Mouse (Mus musculus) cerebellum, postnatal 25 days (tissue): ENCODE data around the gene Triobp.
"Not testable (repeated sequence)": the region's sequence is repeated elsewhere in the genome, so short reads cannot be mapped to it uniquely, and the experiment has no call there.

Experiments
- DNase-seq, 2 experiments: peaks; one replicate each; pipeline ENCODE4 v3.0.0; 2021; ENCODE audit warnings: mixed read lengths in 2 of 2

The Triobp gene

GRCm38 (mm10) chr15:79002036-79002435 lies 54.5 kb downstream of the Triobp start:
- DNase-seq, result peak; percentile 68 to 75

DNA sequence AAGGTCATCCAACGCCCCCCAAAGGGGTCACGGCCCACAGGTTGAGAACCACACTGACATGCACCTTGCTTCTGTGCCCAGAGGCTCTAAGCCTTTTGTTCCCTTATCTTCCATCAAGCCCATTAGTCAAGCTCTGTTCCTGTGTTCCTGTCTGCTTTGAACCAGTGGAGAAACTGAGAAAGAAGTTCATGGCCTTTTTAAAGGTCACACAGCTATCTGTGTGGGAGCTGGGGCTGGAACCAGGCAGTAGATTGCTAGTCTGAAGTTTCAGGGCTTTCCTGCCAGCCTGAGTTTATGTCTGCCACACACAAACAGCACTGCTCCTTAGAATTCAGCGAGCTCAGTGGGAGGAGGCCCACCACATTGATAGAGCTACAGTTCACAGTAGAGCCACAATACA lies 55.6 kb downstream of the Triobp start:
- DNase-seq, result no peak

- DNase-seq, result no peak
Measured at GRCm38 (mm10) chr15:79005581-79005980, 58.1 kb downstream of the Triobp start.

GRCm38 (mm10) chr15:79006638-79007037 lies 59.1 kb downstream of the Triobp start:
- peak; percentile 45 to 61 for DNase-seq

- DNase-seq, result no peak
Measured at GRCm38 (mm10) chr15:79007059-79007458, 59.5 kb downstream of the Triobp start.

- not testable (repeated sequence) for DNase-seq
Measured at GRCm38 (mm10) chr15:79007836-79008235, 60.3 kb downstream of the Triobp start.

GRCm38 (mm10) chr15:79009734-79010133 lies 62.2 kb downstream of the Triobp start:
- no peak for DNase-seq

DNA sequence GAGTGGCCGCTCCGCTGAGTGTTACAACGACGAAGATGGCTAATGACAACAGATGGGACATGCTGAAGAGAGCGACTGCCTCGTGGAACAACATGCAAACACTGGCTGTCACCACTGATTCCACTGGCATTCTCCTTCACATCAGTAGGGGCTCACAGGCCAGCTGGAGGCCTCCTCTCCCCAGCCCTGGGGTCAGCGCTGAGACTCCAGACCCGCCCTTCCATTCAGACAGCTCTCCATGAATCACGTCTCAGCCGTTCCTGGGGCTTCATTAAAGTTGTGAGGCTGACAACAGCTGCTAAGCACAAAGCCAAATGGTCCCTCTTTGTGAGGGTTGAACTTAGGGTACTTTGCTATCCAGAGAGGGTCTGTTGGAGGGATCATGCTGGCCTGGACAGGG lies 64.0 kb downstream of the Triobp start:
- no peak for DNase-seq

DNA sequence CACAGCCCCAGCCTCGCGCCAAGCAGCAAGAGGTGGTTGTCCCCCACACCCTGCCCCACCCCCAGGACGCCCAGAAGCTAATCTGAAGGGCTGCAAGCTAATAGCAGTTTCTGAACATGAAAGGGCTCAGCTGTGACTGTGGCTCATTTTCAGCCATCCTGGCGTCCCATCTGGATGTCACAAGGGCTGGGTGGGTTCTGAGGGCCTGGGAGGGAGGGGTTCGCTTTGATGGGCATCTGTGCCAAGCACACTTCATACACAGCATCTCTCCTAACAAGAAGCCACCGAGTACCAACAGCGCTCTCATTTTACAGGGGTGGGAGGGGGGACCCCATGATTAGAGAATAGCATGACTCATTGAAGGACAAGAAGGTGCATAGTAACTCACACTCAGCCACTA lies 65.9 kb downstream of the Triobp start:
- no peak for DNase-seq

GRCm38 (mm10) chr15:79018191-79018590 lies 70.7 kb downstream of the Triobp start:
- no peak for DNase-seq

DNA sequence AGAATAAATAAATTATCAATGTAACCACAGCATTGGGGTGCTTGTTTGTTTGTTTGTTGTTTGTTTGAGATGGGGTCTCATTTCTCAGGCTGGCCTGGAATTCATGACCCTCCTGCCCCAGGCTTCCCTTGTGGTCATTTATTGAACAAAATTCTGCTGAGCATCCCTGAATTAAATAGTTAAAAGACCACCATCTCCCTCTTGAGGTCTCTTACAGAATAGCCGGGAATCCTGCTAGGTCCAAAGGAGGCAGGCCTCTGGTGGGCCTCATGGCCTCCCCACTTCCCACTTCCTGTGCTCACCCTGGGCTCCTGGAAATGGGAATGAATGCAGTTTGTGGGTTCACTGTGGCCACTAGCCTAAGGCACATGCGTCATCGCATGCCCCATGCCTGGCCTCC lies 71.4 kb downstream of the Triobp start:
- no peak for DNase-seq

GRCm38 (mm10) chr15:79022671-79023230 lies 75.2 kb downstream of the Triobp start:
- peak in 1 of 2 experiments; percentile 18 for DNase-seq

DNA sequence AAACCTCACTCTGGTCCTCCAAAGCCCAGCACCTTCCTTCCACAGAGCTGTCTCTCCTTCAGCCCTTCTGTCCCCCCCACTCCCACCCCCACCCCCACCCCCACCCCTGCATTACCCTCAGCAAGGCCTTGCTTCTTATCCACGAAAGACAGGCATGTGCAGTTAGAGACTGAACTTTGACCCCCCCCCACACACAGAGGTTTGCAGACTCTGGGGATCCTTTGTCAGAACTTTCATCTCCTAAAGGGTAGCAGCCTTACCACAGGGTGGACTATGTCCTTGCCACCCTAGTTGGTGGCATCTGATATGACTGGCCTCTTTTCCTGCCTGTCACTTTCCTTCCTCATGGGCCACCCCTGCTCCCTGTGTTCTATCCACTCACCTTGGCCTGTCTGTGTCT lies 75.8 kb downstream of the Triobp start:
- no peak for DNase-seq

DNA sequence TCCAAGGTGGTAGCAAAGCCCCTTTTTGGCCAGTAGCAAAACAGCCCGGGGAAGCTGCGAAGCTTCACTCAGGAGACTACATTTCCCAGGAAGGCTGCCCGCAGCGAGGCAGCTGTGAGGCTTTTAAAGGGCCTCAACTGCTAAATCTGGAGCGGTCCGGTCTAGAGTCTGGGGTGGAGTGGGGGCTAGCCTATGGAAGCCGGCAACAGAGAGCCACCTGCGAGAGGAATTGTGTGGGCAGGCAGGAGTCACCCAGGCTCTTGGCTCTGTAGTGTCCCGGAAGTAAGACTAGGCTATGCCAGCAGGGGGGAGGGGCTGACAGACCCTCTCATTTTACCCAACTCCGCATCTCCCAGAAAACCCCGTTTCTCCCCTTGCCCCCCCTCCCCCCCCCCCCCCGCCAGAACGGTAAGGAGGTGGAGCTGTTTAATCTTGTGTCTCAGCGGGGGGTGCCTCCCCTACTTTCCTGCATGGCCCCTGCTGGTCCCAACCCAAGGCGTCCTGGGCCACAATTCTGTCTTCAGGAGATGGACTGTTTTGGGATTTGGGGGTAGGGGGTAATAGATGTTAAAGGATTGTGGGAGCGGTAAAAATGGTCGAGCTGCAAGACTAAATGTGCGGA lies 78.3 kb downstream of the Triobp start:
- DNase-seq, result peak; percentile 39 to 56

DNA sequence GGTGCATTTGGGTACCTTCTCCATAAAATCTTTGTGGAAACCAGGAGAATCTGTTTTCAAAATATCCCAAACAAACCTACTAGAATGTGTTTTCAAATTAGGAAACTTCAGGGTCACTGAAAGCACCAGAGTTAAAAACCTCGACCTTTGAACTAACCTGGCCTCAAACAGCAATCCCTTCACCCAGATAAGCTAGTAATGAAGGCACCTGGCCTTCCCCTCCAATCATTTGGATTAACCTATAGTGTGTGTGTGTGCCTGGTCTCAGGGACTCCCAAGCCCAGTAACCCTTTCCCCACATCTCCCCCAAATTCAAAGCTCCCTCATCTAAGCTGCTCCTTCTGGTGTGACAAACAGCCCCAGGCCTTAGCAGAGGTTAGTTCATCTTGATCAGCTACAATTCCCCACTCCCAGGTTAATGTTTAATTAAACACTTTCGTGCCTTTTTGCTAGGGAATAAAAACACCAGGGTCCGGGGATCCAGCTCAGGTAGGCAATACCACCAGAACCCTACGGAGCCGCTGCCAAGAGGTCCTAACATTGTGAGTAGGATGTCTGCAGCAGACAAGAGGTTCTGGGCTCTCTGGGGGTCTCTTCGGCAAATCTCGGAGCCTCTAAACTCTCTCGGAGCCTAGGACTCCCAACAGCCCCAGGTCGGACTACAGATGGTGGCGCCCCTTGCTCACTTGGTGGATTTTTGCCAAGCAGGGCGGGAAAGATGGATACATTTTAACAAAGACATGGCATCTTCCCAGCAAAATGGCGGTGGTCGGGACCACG lies 79.2 kb downstream of the Triobp start:
- DNase-seq, result peak; percentile 42 to 53

GRCm38 (mm10) chr15:79027291-79028205 lies 80.0 kb downstream of the Triobp start:
- peak; percentile 42 to 69 for DNase-seq

GRCm38 (mm10) chr15:79028237-79028738 lies 80.8 kb downstream of the Triobp start, which contains the start of gene H1f0:
H1f0 (plus strand) TSS chr15:79028450.
- peak; percentile 99 for DNase-seq

- no peak for DNase-seq
Measured at GRCm38 (mm10) chr15:79028823-79029484, 81.4 kb downstream of the Triobp start.

- DNase-seq, result peak in 1 of 2 experiments; percentile 39
Measured at GRCm38 (mm10) chr15:79029519-79030241, 82.2 kb downstream of the Triobp start.

DNA sequence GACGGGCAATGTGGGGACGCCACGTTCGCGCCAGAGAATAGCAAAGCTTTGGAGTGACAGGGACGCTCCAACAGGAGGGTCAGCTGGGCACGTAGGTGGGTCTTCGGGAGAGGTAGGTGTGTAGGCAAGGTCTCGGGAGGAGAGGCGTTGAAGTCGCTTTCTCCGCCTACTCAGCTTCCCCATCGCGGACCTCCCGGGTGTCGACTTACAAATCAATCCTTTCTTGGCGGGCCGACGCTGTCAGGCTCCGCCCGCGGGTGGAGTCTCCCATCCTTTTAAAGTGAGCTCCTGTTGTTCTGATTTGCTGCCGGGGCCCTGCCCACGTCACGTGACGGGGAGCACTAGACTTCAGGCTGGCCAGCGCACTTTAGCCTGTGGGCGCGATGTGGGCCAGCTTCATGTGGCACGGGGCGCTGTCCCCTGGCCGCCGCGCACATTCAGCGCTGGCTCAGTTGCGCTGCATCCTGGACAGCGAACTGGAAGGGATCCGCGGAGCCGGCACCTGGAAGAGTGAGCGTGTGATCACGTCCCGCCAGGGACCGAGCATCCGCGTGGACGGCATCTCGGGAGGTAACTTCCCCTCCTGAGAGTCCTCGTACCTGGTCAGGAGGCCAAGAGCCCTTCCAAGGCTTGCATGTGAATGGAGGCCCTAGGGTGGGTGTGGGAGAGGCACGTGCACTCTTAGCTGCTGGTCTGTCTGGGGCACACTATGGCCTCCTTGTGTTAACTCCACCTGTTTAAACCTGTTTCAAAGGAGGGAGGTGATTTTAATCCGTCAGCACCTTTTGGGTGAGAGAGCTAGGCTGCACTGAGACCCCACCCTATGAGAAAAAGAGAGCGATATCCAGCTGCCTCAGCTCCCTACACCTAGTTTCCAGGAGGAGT lies 83.3 kb downstream of the Triobp start:
- peak; percentile 89 to 93 for DNase-seq
